Mouse (Mus musculus): Measurements from ENCODE around the gene Prima1.

GRCm38 (mm10) chr12:103209581-103209980, 32.4 kb downstream of the Prima1 start:
- no peak for TF ChIP-seq ZC3H11A (IDR thresholded peaks at IDR 0.05; ENCODE audit: borderline replicate concordance, low read depth, low read length)
- TF ChIP-seq HCFC1 (IDR thresholded peaks at IDR 0.05; ENCODE audit: borderline replicate concordance, insufficient read depth, low read length): no peak
